Mouse (Mus musculus): Measurements from ENCODE around the gene Prrt2.

Prrt2 gene

GRCm38 (mm10) chr7:127008239-127009019 is 12.6 kb downstream of the Prrt2 start:
- in situ Hi-C loops (cut with MboI; ENCODE audit: low pct_unique_long_range_greater_than_20kb in 1 of 2, low sequenced_read_pairs in 2 of 2, unreplicated experiment in 1 of 2): no loop called here

- in situ Hi-C loops (cut with MboI; ENCODE audit: low pct_unique_long_range_greater_than_20kb in 1 of 2, low sequenced_read_pairs in 2 of 2, unreplicated experiment in 1 of 2): no loop called here
Observed at GRCm38 (mm10) chr7:127007313-127008024, 13.5 kb downstream of the Prrt2 start.

- in situ Hi-C loops (cut with MboI; ENCODE audit: low pct_unique_long_range_greater_than_20kb in 1 of 2, low sequenced_read_pairs in 2 of 2, unreplicated experiment in 1 of 2): no loop called here
Observed at GRCm38 (mm10) chr7:127004122-127004875, 16.7 kb downstream of the Prrt2 start.

GRCm38 (mm10) chr7:127003620-127004019 is 17.4 kb downstream of the Prrt2 start:
- in situ Hi-C loops (cut with MboI; ENCODE audit: low pct_unique_long_range_greater_than_20kb in 1 of 2, low sequenced_read_pairs in 2 of 2, unreplicated experiment in 1 of 2): no loop called here

GRCm38 (mm10) chr7:126999568-126999967 is 21.4 kb downstream of the Prrt2 start:
- in situ Hi-C loops (cut with MboI; ENCODE audit: low pct_unique_long_range_greater_than_20kb in 1 of 2, low sequenced_read_pairs in 2 of 2, unreplicated experiment in 1 of 2): no loop called here

- in situ Hi-C loops (cut with MboI; ENCODE audit: low pct_unique_long_range_greater_than_20kb in 1 of 2, low sequenced_read_pairs in 2 of 2, unreplicated experiment in 1 of 2): no loop called here
Observed at GRCm38 (mm10) chr7:126996449-126996848, 24.6 kb downstream of the Prrt2 start.

GRCm38 (mm10) chr7:126988816-126989215 is 32.2 kb downstream of the Prrt2 start:
- in situ Hi-C loops (cut with MboI; ENCODE audit: low pct_unique_long_range_greater_than_20kb in 1 of 2, low sequenced_read_pairs in 2 of 2, unreplicated experiment in 1 of 2): no loop called here

GRCm38 (mm10) chr7:126986319-126986718 is 34.7 kb downstream of the Prrt2 start:
- in situ Hi-C loops (cut with MboI; ENCODE audit: low pct_unique_long_range_greater_than_20kb in 1 of 2, low sequenced_read_pairs in 2 of 2, unreplicated experiment in 1 of 2): no loop called here

- in situ Hi-C loops (cut with MboI; ENCODE audit: low pct_unique_long_range_greater_than_20kb in 1 of 2, low sequenced_read_pairs in 2 of 2, unreplicated experiment in 1 of 2): no loop called here
Observed at GRCm38 (mm10) chr7:126984667-126985444, 36.2 kb downstream of the Prrt2 start.

- in situ Hi-C loops (cut with MboI; ENCODE audit: low pct_unique_long_range_greater_than_20kb in 1 of 2, low sequenced_read_pairs in 2 of 2, unreplicated experiment in 1 of 2): no loop called here
Observed at GRCm38 (mm10) chr7:126983113-126983512, 37.9 kb downstream of the Prrt2 start.

GRCm38 (mm10) chr7:126982054-126982453 is 39.0 kb downstream of the Prrt2 start:
- in situ Hi-C loops (cut with MboI; ENCODE audit: low pct_unique_long_range_greater_than_20kb in 1 of 2, low sequenced_read_pairs in 2 of 2, unreplicated experiment in 1 of 2): no loop called here

- in situ Hi-C loops (cut with MboI; ENCODE audit: low pct_unique_long_range_greater_than_20kb in 1 of 2, low sequenced_read_pairs in 2 of 2, unreplicated experiment in 1 of 2): no loop called here
Observed at GRCm38 (mm10) chr7:126981601-126982000, 39.4 kb downstream of the Prrt2 start.

- in situ Hi-C loops (cut with MboI; ENCODE audit: low pct_unique_long_range_greater_than_20kb in 1 of 2, low sequenced_read_pairs in 2 of 2, unreplicated experiment in 1 of 2): no loop called here
Observed at GRCm38 (mm10) chr7:126978841-126979240, 42.2 kb downstream of the Prrt2 start.

GRCm38 (mm10) chr7:126976878-126977459 is 44.0 kb downstream of the Prrt2 start:
- in situ Hi-C loops (cut with MboI; ENCODE audit: low pct_unique_long_range_greater_than_20kb in 1 of 2, low sequenced_read_pairs in 2 of 2, unreplicated experiment in 1 of 2): no loop called here

- in situ Hi-C loops (cut with MboI; ENCODE audit: low pct_unique_long_range_greater_than_20kb in 1 of 2, low sequenced_read_pairs in 2 of 2, unreplicated experiment in 1 of 2): no loop called here
Observed at GRCm38 (mm10) chr7:126975950-126976866, 44.8 kb downstream of the Prrt2 start, which contains the start of gene Cdiptos. Gene Cdiptos, minus strand, starts transcription at chr7:126976098.

- in situ Hi-C loops (cut with MboI; ENCODE audit: low pct_unique_long_range_greater_than_20kb in 1 of 2, low sequenced_read_pairs in 2 of 2, unreplicated experiment in 1 of 2): no loop called here
Observed at GRCm38 (mm10) chr7:126975893-126975949, 45.3 kb downstream of the Prrt2 start, which contains the start of gene Cdipt. Gene Cdipt, plus strand, starts transcription at chr7:126975914.

- in situ Hi-C loops (cut with MboI; ENCODE audit: low pct_unique_long_range_greater_than_20kb in 1 of 2, low sequenced_read_pairs in 2 of 2, unreplicated experiment in 1 of 2): no loop called here
Observed at GRCm38 (mm10) chr7:126975493-126975892, 45.5 kb downstream of the Prrt2 start.
